Mouse (Mus musculus) cerebellum, postnatal 25 days (tissue): ENCODE results near the gene Hipk3.
A peak's percentile ranks its signal among the peaks of the same experiment; 100 is the strongest.

ENCODE experiments used
- DNase-seq, 2 experiments: peaks; one replicate each; pipeline ENCODE4 v3.0.0; 2021; ENCODE audit warnings: mixed read lengths in 2 of 2

The Hipk3 gene

GRCm38 (mm10) chr2:104493951-104494800 lies at the start of gene Hipk3:
Gene Hipk3 (minus strand): TSS chr2:104494446.
- DNase-seq, result peak; percentile 87 to 91

GRCm38 (mm10) chr2:104540286-104540685 lies 46.0 kb upstream of the Hipk3 start:
- no peak for DNase-seq

DNA sequence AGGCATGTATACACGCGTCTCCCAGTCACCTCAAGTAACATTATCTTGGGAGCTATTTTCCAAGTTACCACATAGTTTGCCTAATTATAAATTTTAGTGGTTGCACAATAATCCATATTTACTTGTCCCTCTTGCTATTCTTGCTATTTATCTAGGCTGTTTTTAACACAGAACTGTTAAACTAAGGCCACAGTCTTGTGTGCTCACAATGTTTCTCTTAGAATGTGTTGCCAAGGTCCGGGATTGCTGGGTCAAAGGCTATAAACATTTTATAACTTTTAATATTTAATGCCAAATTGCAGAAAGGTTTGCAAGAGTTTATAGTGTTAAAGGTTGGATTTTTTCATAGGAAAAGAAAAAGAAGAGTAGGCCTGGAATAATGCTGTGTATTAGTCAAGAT lies 40.5 kb upstream of the Hipk3 start:
- DNase-seq, result no peak

DNA sequence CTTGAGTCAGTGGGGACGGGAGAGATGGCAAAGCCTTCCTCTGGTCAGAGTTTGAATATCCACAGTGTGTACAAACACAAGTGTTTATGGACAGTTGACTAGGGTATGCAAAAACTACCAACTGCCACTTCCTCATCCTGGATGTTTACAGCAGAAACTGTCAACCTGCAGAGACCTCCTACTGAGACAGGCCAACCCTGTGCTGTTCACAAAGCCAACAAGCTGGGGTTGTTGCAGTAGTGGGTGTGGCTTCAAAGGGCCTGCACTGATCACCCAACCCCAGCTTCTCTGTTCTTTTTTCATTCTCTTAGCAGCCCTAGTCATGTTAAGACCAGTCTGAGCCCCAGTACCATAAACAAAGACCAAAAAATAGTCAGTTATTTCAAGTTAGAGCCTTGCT lies 38.3 kb upstream of the Hipk3 start:
- DNase-seq, result no peak

- no peak for DNase-seq
Observed at GRCm38 (mm10) chr2:104526559-104526958, 32.3 kb upstream of the Hipk3 start.

GRCm38 (mm10) chr2:104525506-104525905 lies 31.3 kb upstream of the Hipk3 start:
- no peak for DNase-seq

DNA sequence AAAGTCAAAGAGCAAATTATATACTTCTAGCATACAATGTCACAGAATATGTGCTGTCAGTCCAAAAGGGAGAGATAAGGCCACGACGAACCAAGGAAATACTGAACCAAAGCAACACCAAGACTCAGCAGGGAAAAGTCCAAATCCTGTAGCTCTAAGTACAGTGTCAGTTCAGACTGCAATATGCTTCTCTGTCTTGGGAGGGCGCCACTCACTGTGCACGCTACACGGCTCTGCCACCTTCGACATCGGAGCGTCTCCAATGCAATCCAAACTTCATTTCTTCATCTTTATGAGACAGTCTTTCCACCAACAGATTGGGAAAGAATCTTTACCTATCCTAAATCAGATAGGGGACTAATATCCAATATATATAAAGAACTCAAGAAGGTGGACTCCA lies 17.4 kb upstream of the Hipk3 start:
- no peak for DNase-seq

DNA sequence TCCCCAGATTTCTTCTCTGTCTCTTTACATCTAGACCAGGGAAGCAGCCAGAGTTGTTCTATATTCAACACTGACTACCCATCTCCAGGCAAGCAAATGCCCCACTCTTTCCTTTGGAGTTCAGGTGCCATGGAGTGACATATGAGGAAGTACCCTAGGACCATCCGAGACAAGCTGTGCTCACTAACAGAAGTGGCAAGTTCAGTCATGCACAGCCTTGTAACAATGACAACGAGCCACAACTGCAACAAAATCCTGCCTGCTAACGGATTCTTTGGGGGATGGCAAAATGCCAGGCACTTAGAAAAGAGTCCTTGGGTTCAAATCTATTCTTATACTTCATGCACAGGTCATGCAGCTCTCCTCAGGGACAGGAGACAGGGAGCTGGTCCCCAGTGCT lies 8.1 kb upstream of the Hipk3 start:
- no peak for DNase-seq

DNA sequence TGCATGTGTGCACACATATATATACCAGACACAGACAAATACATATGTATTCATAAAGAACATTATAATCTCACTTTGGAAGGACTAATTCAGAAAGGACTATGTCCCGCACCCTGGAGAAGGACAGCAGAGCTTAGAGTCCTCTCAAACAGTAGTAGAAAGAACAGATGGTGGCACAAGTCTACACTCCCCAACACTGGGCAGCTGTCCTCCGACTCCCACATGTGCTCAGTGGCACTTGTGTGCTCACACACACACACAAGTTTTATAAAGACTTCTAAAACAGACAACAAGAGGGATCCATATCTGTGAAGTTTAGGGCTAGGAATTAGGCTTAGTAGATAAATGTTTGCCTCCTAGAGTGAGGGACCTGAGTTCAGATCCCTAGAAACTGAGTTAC lies 6.8 kb upstream of the Hipk3 start:
- no peak for DNase-seq

GRCm38 (mm10) chr2:104497771-104498170 lies 3.5 kb upstream of the Hipk3 start:
- DNase-seq, result no peak

DNA sequence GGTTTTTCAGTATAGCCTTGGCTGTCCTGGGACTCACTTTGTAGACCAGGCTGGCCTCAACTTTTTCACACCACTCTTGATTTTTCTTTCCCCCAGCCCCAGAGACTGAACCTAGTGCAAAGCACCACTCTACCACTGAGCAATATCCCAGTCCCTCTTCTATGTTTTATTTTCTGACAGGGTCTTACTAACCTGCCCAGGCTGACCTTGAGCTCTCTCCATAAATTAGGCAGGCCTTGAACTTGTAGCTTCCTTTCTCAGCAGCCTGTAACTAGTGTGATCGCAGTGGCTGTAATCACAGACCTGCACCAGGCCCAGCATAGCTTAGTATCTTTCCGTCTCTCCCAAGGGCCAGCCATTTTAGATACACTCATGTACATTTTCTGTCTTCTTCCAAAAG lies 3.0 kb upstream of the Hipk3 start:
- DNase-seq, result no peak

DNA sequence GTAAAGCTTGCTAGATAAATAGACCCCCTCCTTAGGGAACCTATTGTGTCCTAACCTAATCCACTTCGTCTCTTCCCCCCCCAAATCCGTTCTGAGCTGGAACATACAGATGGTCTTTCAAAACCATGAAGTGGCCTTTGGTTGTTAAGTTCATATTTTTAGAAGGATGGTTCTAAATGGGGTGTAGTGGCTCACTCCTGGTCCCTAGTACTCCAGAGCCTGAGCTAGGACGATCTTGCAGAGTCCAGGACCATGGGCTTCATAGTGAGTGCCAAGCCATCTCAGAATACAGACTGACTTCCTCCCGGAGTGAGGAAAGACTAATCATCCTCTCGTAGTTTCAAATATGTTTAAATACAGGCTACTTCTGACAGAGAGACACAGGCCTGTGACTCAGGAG lies 2.0 kb upstream of the Hipk3 start:
- no peak for DNase-seq

DNA sequence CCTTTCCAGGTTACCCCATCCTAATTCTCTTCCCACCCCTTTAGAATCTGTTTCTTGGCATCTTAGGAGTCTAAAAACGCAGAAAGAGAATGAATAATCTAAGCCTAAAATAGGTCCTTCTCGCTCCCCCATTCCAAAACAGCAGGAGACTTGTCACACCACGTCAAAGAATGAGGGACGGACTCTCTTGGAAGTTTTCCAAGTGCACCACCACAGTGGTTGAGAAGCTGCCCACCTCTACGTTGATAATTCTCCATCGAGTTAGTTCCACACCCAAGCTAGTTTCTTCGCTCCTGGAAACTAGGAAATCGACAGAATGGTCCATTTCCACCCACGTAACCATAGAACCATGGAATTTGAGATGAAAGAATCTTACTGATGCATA lies 547 bp upstream of the Hipk3 start:
- DNase-seq, result peak in 1 of 2 experiments; percentile 43

- peak in 1 of 2 experiments; percentile 89 for DNase-seq
Observed at GRCm38 (mm10) chr2:104493021-104493950, 960 bp downstream of the Hipk3 start.

GRCm38 (mm10) chr2:104491221-104491795 lies 2.9 kb downstream of the Hipk3 start:
- DNase-seq, result no peak

DNA sequence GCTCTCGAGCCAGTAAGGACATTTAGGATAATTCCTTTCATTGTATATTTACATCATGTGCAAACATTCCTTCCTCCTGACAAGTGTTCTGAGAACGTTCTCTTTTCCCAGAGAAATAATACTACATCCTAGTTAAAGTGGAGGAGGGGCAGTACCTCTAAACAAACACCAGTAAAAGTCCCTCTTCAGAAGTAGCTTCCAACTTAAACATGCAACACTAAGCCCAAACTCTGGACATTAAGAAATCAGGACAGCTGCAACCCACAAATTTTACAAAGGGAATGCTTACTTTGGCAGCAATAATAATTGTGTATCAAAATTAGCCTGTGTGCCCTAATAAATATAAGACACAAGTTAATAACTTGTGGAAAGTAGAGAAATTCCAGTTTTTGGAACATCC lies 3.5 kb downstream of the Hipk3 start:
- no peak for DNase-seq

DNA sequence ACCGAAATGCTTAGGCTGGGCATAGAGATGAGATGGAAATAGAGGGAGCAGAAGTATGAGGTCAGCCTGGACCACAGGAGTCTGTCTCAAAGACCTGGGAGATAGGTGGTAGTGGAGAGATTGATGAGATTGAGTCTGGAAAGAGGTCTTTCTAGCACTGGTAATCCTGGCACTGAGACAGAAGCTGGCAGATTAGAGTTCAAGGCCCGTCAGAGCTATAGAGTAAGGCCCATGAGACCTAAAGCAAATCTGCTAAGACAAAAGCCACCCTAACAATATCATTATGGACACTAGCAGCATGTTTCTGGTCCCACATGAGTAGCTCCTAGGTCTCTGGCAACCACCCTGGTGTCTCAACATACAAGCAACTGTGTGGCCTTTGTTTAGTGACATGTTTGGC lies 4.4 kb downstream of the Hipk3 start:
- DNase-seq, result no peak

- DNase-seq, result no peak
Observed at GRCm38 (mm10) chr2:104484438-104484837, 9.8 kb downstream of the Hipk3 start.

DNA sequence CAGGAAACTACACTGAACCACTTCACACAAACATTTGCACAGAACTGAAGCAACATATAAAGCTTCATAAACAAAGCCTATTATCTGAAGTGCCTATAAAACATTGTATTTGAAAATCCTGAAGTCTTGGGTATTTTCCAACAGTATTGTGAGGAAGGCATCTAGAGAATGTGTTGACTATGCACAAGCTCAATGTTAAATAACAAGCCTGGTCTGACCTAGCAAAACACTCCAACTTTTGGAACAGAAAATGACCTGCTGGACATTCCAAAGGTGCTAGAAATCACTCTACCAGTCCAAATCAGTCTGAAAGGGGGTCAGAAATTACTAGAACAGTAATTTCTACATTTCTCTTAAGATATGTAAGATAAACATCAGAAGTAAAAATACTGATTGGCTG lies 12.1 kb downstream of the Hipk3 start:
- no peak for DNase-seq

GRCm38 (mm10) chr2:104479054-104479453 lies 15.2 kb downstream of the Hipk3 start:
- DNase-seq, result no peak

DNA sequence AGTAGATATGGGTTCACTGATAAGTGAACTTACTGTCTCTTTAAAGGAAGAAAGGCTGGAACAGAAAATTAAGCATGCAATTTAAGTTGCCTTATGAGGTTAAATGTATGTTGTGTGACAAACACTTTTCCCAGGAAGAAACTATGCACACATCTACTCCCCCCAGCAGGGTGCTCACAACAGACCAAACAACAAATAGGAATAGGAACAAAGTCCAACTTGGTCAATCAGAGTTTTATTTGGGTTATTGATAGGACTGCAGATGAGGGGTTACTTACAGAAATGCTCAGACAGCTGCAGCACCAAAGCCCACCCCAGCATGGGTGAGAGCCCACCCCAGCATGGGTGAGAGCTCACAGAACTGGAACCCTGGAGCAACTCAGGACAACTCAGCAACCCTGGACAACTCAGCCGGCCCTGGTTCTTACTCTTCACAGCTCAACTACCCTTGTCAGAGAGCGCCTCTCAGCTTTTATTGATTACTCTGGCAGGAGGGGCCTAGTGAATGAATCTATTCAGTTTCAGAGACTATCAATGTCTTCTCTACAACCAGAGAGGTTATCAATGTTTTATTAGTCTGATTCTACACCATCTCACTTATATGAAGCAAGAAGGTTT lies 16.7 kb downstream of the Hipk3 start:
- DNase-seq, result no peak

DNA sequence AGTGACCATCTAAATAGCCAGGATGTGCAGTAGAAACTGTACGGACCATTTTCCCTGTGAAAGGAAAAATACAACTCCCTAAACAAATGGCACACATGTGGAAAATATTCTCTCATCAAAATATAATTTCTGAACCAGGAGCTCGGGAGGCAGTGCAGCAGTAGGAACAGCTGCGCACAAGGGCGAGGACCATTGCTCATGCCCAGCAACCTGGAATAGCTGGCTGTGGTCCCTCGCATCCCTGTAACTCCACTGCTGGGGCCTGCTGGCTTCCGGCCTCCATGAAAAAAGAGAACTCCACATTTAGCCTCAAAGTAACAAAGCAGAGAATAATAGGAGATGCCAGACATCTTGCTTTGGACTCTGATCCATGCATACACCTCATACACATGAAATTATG lies 22.2 kb downstream of the Hipk3 start:
- peak in 1 of 2 experiments; percentile 20 for DNase-seq

DNA sequence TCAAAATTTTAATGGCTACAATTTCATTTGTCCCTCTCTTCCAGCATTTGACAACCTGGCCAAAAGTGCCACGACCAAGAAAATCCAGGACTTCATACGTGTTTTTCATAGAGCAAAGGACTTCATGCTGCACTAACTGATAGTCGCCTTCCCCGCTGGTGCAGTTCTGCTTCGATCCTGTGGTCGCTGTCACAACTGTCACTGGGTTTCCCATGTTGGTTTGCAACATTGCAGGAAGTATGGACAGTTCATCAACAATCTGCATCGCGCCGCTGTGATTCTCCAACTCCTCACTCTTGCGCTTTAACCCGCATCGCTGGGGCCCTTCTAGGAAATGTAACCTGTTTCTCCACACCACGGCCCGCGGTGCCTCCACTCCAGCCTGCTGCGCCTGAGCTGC lies 23.1 kb downstream of the Hipk3 start:
- no peak for DNase-seq
